Comparison of ENCODE assay signal across 22 mouse cellular contexts in the genomic region with DNA sequence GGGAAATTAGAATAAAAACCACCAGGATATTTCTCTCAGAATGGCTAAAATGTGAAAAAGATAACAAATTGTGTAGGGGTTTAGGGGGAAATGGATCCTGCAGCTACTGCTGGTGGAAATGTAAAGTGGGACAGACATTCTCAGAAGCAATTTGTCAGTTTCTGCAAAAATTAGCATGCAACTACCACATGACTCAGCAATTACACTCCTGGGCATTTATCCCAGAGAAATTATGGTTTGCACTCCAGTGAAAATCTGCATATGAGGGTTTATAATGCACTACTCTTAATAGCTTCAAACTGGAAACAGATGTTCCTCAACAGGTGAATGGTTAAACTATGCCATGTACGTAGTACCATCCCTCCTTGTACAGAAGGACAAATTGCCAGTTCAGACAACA.
A peak's percentile ranks its signal among the peaks of the same experiment; 100 is the strongest.
DNase-seq lines count a peak whose midpoint lies in the region; ATAC-seq and TF ChIP-seq lines count a peak whose summit lies in the region.
"Had no signal": no experiment of that assay in that cellular context is flagged by ENCODE, and none has a peak within 500 bp of the region (broad histone marks: within the 10 kb centered on the region; RNA-seq: fewer than 3 reads in every experiment).

No protein-coding gene starts in this region.

- peak; percentile 40 for DNase-seq in layer of hippocampus, adult 11-12 months (ENCODE audit: low spot score)
- no peak for DNase-seq in layer of hippocampus, postnatal 25 days (ENCODE audit: extremely low spot score in 1 of 2, low spot score in 1 of 2)
- DNase-seq in brain, embryonic 14.5 days (ENCODE audit: low read depth): peak; percentile 69
- peak; percentile 59 to 77 for DNase-seq in layer of hippocampus, adult 18-20 months (ENCODE audit: low spot score in 2 of 2)
- DNase-seq in left cerebral cortex, postnatal 14 days (ENCODE audit: low spot score in 2 of 2): peak; percentile 43 to 50
- no peak for DNase-seq in liver, postnatal 0 days
- DNase-seq in yolk sac, embryonic 10.5 days (ENCODE audit: low spot score): no peak
- DNase-seq: adrenal gland, adult 2 months; cerebellum, adult 2 months; gastrocnemius, postnatal 25 days; heart, postnatal 10 days; liver, embryonic 13.5 days; thymus, postnatal 14 days had no signal

- no peaks in the 10 kb centered on the region for H3K36me3 ChIP-seq in liver, postnatal 0 days (replicated peaks; ENCODE audit: insufficient read depth, low read length)
- H3K36me3 ChIP-seq: G1E; heart, embryonic 10.5 days; hindbrain, embryonic 12.5 days; kidney, embryonic 15.5 days; limb, embryonic 12.5 days; liver, embryonic 13.5 days; midbrain, embryonic 13.5 days had no signal

- intact Hi-C loops in left cerebral cortex, postnatal 14 days (cut with DNase I): no loop called here

- no peak for ATAC-seq in liver, postnatal 0 days
- ATAC-seq: intestine, embryonic 16.5 days; midbrain, embryonic 13.5 days had no signal

- no peak overlapping the region for H3K27ac ChIP-seq in liver, postnatal 0 days (ENCODE audit: low read depth)
- H3K27ac ChIP-seq: heart, embryonic 10.5 days; hindbrain, embryonic 12.5 days; kidney, embryonic 15.5 days; limb, embryonic 12.5 days; liver, embryonic 13.5 days; midbrain, embryonic 13.5 days; stomach, postnatal 0 days had no signal

- TF ChIP-seq CTCF in brain, embryonic 14.5 days (IDR thresholded peaks at IDR 0.05; ENCODE audit: borderline replicate concordance, extremely low read depth, insufficient read depth, insufficient read length): no peak
- TF ChIP-seq CTCF in liver, postnatal 0 days (IDR thresholded peaks at IDR 0.05; ENCODE audit: low read depth): no peak

- no peaks in the 10 kb centered on the region for H3K4me1 ChIP-seq in liver, postnatal 0 days (ENCODE audit: insufficient read depth)
- H3K4me1 ChIP-seq: heart, embryonic 10.5 days; kidney, embryonic 15.5 days; limb, embryonic 12.5 days; liver, embryonic 13.5 days had no signal

- H3K4me2 ChIP-seq in liver, postnatal 0 days (ENCODE audit: low read depth, low read length): no peak overlapping the region
- H3K4me2 ChIP-seq: hindbrain, embryonic 12.5 days; kidney, embryonic 15.5 days; limb, embryonic 12.5 days; liver, embryonic 13.5 days; midbrain, embryonic 13.5 days had no signal

- no peaks in the 10 kb centered on the region for H3K27me3 ChIP-seq in liver, postnatal 0 days (ENCODE audit: insufficient read depth, low read length)
- H3K27me3 ChIP-seq: hindbrain, embryonic 12.5 days; kidney, embryonic 15.5 days; limb, embryonic 12.5 days; liver, embryonic 13.5 days; midbrain, embryonic 13.5 days had no signal

- no peak overlapping the region for H3K4me3 ChIP-seq in liver, postnatal 0 days (ENCODE audit: low read depth, low read length)
- H3K4me3 ChIP-seq: erythroblast, embryonic 14.5 days; heart, embryonic 10.5 days; hindbrain, embryonic 12.5 days; kidney, embryonic 15.5 days; limb, embryonic 12.5 days; liver, embryonic 13.5 days; midbrain, embryonic 13.5 days had no signal

- no peak for TF ChIP-seq EP300 in liver, postnatal 0 days (IDR thresholded peaks at IDR 0.05; ENCODE audit: low read depth)

- 83% methylated on average over 1 of the region's 1 CpGs for WGBS in liver, postnatal 0 days (ENCODE audit: insufficient replicate concordance)

- H3K9me3 ChIP-seq in liver, postnatal 0 days (ENCODE audit: low read length): no peaks in the 10 kb centered on the region
- H3K9me3 ChIP-seq: heart, embryonic 10.5 days; hindbrain, embryonic 12.5 days; kidney, embryonic 15.5 days; limb, embryonic 12.5 days; liver, embryonic 13.5 days had no signal

- H3K9ac ChIP-seq in liver, postnatal 0 days (replicated peaks): no peak overlapping the region
- H3K9ac ChIP-seq: hindbrain, embryonic 12.5 days; kidney, embryonic 15.5 days; limb, embryonic 12.5 days; liver, embryonic 13.5 days; midbrain, embryonic 13.5 days had no signal

- no peak for TF ChIP-seq POLR2A in brain, embryonic 14.5 days (IDR thresholded peaks at IDR 0.05; ENCODE audit: borderline replicate concordance, extremely low read depth, insufficient read depth, insufficient read length, poor library complexity, severe bottlenecking)

Comparison
In these comparisons a context has a peak if more than half of its experiments do, and no peak if none do; other contexts are left out.
1. DNase-seq: peak in layer of hippocampus, adult 11-12 months (single experiment), brain, embryonic 14.5 days (single experiment), layer of hippocampus, adult 18-20 months (2 of 2) and left cerebral cortex, postnatal 14 days (2 of 2); none in layer of hippocampus, postnatal 25 days (0 of 2), liver, postnatal 0 days (single experiment) and yolk sac, embryonic 10.5 days (single experiment).